Mouse (Mus musculus) urinary bladder, postnatal 14 days (tissue): ENCODE data around the gene Arpc2.

Experiments used
- DNase-seq: peaks from one replicate; pipeline ENCODE4 v3.0.0; 2021; ENCODE audit warnings: low spot score

Gene Arpc2

GRCm38 (mm10) chr1:74302229-74302628, 66.3 kb downstream of the Arpc2 start:
- peak; percentile 2 for DNase-seq

- peak; percentile 2 for DNase-seq
These were observed 67.0 kb downstream of the Arpc2 start for GRCm38 (mm10) chr1:74302835-74303234.

- DNase-seq = peak; percentile 84
These were observed 67.8 kb downstream of the Arpc2 start for GRCm38 (mm10) chr1:74303509-74304338.

- DNase-seq = no peak
These were observed 68.5 kb downstream of the Arpc2 start for GRCm38 (mm10) chr1:74304339-74304790.

GRCm38 (mm10) chr1:74304946-74305345, 69.1 kb downstream of the Arpc2 start:
- no peak for DNase-seq

GRCm38 (mm10) chr1:74305522-74305921, 69.6 kb downstream of the Arpc2 start, which contains the start of gene Tmbim1:
Gene Tmbim1, minus strand, starts transcription at chr1:74305622.
- DNase-seq = no peak

- DNase-seq = no peak
These were observed 71.3 kb downstream of the Arpc2 start for GRCm38 (mm10) chr1:74307146-74307545.

GRCm38 (mm10) chr1:74308001-74308964, 72.4 kb downstream of the Arpc2 start:
- DNase-seq = no peak

- DNase-seq = no peak
These were observed 73.9 kb downstream of the Arpc2 start for GRCm38 (mm10) chr1:74309767-74310166.

GRCm38 (mm10) chr1:74313049-74313692, 77.3 kb downstream of the Arpc2 start:
- peak; percentile 74 for DNase-seq

- no peak for DNase-seq
These were observed 78.9 kb downstream of the Arpc2 start for GRCm38 (mm10) chr1:74314796-74315195.

GRCm38 (mm10) chr1:74316114-74316827, 80.4 kb downstream of the Arpc2 start:
- no peak for DNase-seq
